Mouse (Mus musculus) liver, embryonic 14.5 days (tissue): ENCODE data around the gene Ces3b. TPM values are rescaled to one million over a fixed set of nuclear protein-coding genes. Genes with fewer than 3 reads are reported as not detected.
"Not testable (repeated sequence)": the region's sequence is repeated elsewhere in the genome, so short reads cannot be mapped to it uniquely, and the experiment has no call there.

Experiments
- ATAC-seq: fragments of 200-750 bp; cut with Nextera tagmentation; 2 replicates; pipeline ENCODE4 v1.8.0; 2017; ENCODE audit warnings: moderate number of reproducible peaks, mild to moderate bottlenecking, moderate library complexity; ENCODE audit not compliant: insufficient read depth
- DNase-seq, 3 experiments: peaks; one replicate each; pipeline ENCODE4 v3.0.0-alpha.2; 2012 to 2013; ENCODE audit warnings: low read depth in 3 of 3, low spot score in 3 of 3
- H3K27ac ChIP-seq: fragments of 300-500 bp; sonication (generic); 2 replicates; pipeline ENCODE4 v1.5.1; 2014; ENCODE audit warnings: moderate library complexity, mild to moderate bottlenecking, control low read depth, inconsistent platforms
- H3K27me3 ChIP-seq: fragments of 300-500 bp; sonication (generic); 2 replicates; pipeline ENCODE4 v1.6.1; 2014; ENCODE audit warnings: mild to moderate bottlenecking, low read length, moderate library complexity; ENCODE audit not compliant: control insufficient read depth, insufficient read depth
- H3K36me3 ChIP-seq: fragments of 300-500 bp; sonication (generic); replicated peaks from 2 replicates; pipeline ENCODE4 v1.6.1; 2014; ENCODE audit warnings: low read depth; ENCODE audit not compliant: control insufficient read depth, insufficient read depth
- H3K4me1 ChIP-seq, 2 experiments: fragments of 200-500 bp in 1 of 2; fragments of 300-500 bp in 1 of 2; sonication (generic) in 1 of 2; replicated peaks; 2 replicates each; pipeline ENCODE4 v1.6.1; 2012 to 2014; ENCODE audit warnings: antibody characterized with exemption in 1 of 2, inconsistent platforms in 1 of 2, low read length in 1 of 2; ENCODE audit not compliant: control insufficient read depth in 2 of 2, insufficient read depth in 2 of 2
- H3K4me2 ChIP-seq: fragments of 300-500 bp; sonication (generic); 2 replicates; pipeline ENCODE4 v1.6.1; 2014; ENCODE audit warnings: low read depth, mild to moderate bottlenecking, control low read depth, moderate library complexity
- H3K4me3 ChIP-seq, 2 experiments: fragments of 200-500 bp in 1 of 2; fragments of 300-500 bp in 1 of 2; sonication (generic) in 1 of 2; 2 replicates each; pipeline ENCODE4 v1.5.1; 2012 to 2014; ENCODE audit warnings: low read depth in 2 of 2, low read length in 2 of 2, mild to moderate bottlenecking in 2 of 2, control low read depth in 1 of 2, inconsistent platforms in 1 of 2, moderate library complexity in 1 of 2; ENCODE audit not compliant: insufficient read depth in 1 of 2
- H3K9ac ChIP-seq: fragments of 300-500 bp; sonication (generic); replicated peaks from 2 replicates; pipeline ENCODE4 v1.6.1; 2014; ENCODE audit warnings: mild to moderate bottlenecking, control low read depth, moderate library complexity
- H3K9me3 ChIP-seq: fragments of 300-500 bp; sonication (generic); 2 replicates; pipeline ENCODE4 v1.6.1; 2016; ENCODE audit warnings: low read length, mixed read lengths; ENCODE audit not compliant: control insufficient read depth
- CTCF ChIP-seq: IDR thresholded peaks from 2 replicates; pipeline ENCODE4 v1.5.1; 2016; ENCODE audit warnings: antibody characterized with exemption, low read depth, control low read depth
- EP300 ChIP-seq: IDR thresholded peaks from 2 replicates; pipeline ENCODE4 v1.6.1; 2016; ENCODE audit warnings: antibody characterized with exemption, low read depth
- WGBS: fragments of 180-500 bp; shearing (Covaris S2); extraction: QIAGEN DNeasy Blood & Tissue Kit; methylation state at CpG from one replicate; pipeline ENCODE4 v1.1.7; 2014; ENCODE audit not compliant: insufficient replicate concordance; 5-methylcytosine and 5-hydroxymethylcytosine counted together
- polyA plus RNA-seq, 2 experiments: library from polyadenylated mRNA; depleted of rRNA in 1 of 2; stranded (reverse) in 1 of 2; unstranded in 1 of 2; fragments of >200 nt; fragmentation: Nextera tagmentation in 1 of 2; extraction: Ambion mirVana in 1 of 2; gene quantifications; 2 replicates each; pipeline versions ENCODE4 v1.2.1 to v1.2.3; 2012 to 2014

Gene Ces3b
- polyA plus RNA-seq, 2 experiments, result not detected

GRCm38 (mm10) chr8:105078591-105078990 is 5.0 kb upstream of the Ces3b start:
- DNase-seq, result no peak
- H3K4me1 ChIP-seq, result no peaks in the 10 kb centered on the region
- WGBS, result 55% methylated on average over 5 of the region's 5 CpGs
- no peak for ATAC-seq
- no peaks in the 10 kb centered on the region for H3K36me3 ChIP-seq
- no peak for TF ChIP-seq EP300
- no peak for TF ChIP-seq CTCF
- no peaks in the 10 kb centered on the region for H3K27me3 ChIP-seq
- no peak overlapping the region for H3K4me3 ChIP-seq
- no peak overlapping the region for H3K4me2 ChIP-seq
- H3K9me3 ChIP-seq, result no peaks in the 10 kb centered on the region
- H3K27ac ChIP-seq, result no peak overlapping the region
- H3K9ac ChIP-seq, result no peak overlapping the region

- H3K9ac ChIP-seq, result no peak overlapping the region
- no peak for DNase-seq
- H3K36me3 ChIP-seq, result no peaks in the 10 kb centered on the region
- TF ChIP-seq CTCF (no peak), EP300 (no peak)
- H3K27ac ChIP-seq, result no peak overlapping the region
- WGBS, result 51% methylated on average over 5 of the region's 5 CpGs
- ATAC-seq, result no peak
- H3K27me3 ChIP-seq, result no peaks in the 10 kb centered on the region
- H3K9me3 ChIP-seq, result no peaks in the 10 kb centered on the region
- no peaks in the 10 kb centered on the region for H3K4me1 ChIP-seq
- H3K4me2 ChIP-seq, result no peak overlapping the region
- no peak overlapping the region for H3K4me3 ChIP-seq
These were observed 2.7 kb upstream of the Ces3b start for GRCm38 (mm10) chr8:105080814-105081336.

- not testable (repeated sequence) for H3K36me3 ChIP-seq
These were observed 4.6 kb downstream of the Ces3b start for GRCm38 (mm10) chr8:105088166-105088565.

DNA sequence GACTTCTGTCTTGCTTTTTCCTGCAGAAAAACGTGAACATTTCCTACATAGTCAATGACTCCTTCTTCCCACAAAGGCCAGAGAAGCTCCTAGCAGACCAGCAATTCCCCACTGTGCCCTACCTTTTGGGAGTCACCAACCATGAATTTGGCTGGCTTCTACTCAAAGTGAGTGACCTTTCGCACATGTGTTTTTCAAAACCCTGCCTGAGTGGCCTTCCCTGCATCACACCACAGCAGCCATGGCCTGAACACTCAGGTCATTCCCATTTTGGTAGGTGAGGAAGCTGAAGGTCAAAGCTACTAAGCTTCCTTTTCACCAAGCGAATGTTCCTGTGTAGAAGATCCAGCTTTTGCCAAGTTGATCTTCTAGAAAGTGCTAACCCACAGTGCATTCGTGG is 5.0 kb downstream of the Ces3b start:
- no peak for ATAC-seq
- Histone ChIP-seq H3K9ac (no peak overlapping the region), H3K4me2 (no peak overlapping the region), H3K27ac (no peak overlapping the region), H3K36me3 (no peaks in the 10 kb centered on the region), H3K4me3 (no peak overlapping the region), H3K27me3 (no peaks in the 10 kb centered on the region), H3K4me1 (no peaks in the 10 kb centered on the region), H3K9me3 (no peaks in the 10 kb centered on the region)
- no peak for TF ChIP-seq EP300
- no peak for TF ChIP-seq CTCF
- 51% methylated on average over 4 of the region's 4 CpGs for WGBS
- no peak for DNase-seq

More at GRCm38 (mm10) chr8:105088166-105088565, 4.6 kb downstream of the Ces3b start:
- 59% methylated on average over 3 of the region's 5 CpGs for WGBS
- not testable (repeated sequence) for H3K9me3 ChIP-seq, ATAC-seq, H3K4me1 ChIP-seq, H3K27ac ChIP-seq, DNase-seq, H3K27me3 ChIP-seq, H3K9ac ChIP-seq, H3K4me3 ChIP-seq, H3K4me2 ChIP-seq

DNA sequence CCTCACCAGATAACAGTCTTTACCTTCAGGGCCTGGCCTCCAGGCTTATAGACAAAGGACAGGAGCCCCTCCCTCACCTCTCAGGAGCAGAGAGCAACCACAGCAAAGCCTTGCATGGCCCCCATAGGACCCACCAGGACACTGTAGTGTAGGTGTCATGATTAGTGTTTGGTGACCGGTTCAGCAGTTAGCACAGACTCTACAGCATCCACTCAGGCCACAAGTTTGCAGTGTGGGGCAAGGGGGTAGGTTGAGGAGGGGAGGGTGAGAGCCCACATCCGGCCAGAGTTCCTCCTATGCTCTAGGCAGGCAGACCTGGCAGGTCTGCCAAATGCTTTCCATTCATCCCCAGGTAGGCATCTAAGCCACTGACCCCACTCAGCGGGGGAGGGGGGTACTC is 10.4 kb downstream of the Ces3b start:
- no peaks in the 10 kb centered on the region for H3K36me3 ChIP-seq
- H3K27ac ChIP-seq, result no peak overlapping the region
- DNase-seq, result no peak
- no peak for ATAC-seq
- no peaks in the 10 kb centered on the region for H3K27me3 ChIP-seq
- 42% methylated on average over 3 of the region's 3 CpGs for WGBS
- H3K9me3 ChIP-seq, result no peaks in the 10 kb centered on the region
- no peaks in the 10 kb centered on the region for H3K4me1 ChIP-seq
- H3K4me3 ChIP-seq, result no peak overlapping the region
- no peak overlapping the region for H3K4me2 ChIP-seq
- TF ChIP-seq EP300, result no peak
- TF ChIP-seq CTCF, result no peak
- no peak overlapping the region for H3K9ac ChIP-seq

DNA sequence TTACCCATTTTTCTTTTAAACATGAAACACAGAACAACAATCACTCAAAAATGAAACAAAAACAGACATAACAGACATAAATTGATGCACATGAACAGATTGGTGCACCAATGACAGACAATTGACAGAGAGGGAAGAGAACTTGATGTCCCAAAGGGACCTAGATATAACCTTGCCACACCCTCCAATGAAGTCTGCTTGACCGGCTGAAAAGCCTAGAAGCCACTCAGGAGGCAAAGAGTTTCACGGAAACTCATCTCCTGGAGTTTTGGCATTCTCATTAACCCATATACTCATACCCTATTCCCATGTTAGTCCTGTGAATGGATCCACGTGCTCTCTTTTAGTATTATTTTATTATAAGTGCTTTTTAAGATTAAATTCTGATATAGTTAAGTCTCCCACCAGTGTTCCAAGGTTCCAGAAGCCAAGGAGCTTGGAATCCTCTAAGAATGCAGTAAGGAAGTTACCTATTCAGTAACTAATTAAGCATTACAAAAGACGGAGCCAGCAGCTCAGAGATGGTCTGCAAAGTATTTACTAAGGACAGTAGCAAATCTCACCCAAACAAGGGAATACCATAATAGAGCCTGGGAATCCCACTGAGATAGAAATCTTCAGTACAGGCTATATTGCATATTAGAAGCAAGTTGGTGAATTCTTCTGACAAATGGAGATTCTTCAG is 18.7 kb downstream of the Ces3b start:
- H3K9ac ChIP-seq, H3K4me3 ChIP-seq, DNase-seq, H3K27me3 ChIP-seq, ATAC-seq, H3K9me3 ChIP-seq, H3K4me2 ChIP-seq, H3K27ac ChIP-seq, H3K4me1 ChIP-seq, H3K36me3 ChIP-seq: not testable (repeated sequence)
- 52% methylated on average over 4 of the region's 4 CpGs for WGBS

GRCm38 (mm10) chr8:105103701-105104100 is 20.1 kb downstream of the Ces3b start:
- H3K4me3 ChIP-seq, ATAC-seq, H3K27me3 ChIP-seq, H3K9me3 ChIP-seq, DNase-seq, H3K36me3 ChIP-seq, H3K27ac ChIP-seq, H3K4me1 ChIP-seq, H3K9ac ChIP-seq, H3K4me2 ChIP-seq: not testable (repeated sequence)
- WGBS, result 39% methylated on average over 5 of the region's 5 CpGs
